Mouse (Mus musculus) forebrain, embryonic 15.5 days (tissue): ENCODE data around the gene Gm9972. TPM values are rescaled to one million over a fixed set of nuclear protein-coding genes. Genes with fewer than 3 reads are reported as not detected.

Source experiments
- ATAC-seq: fragments of 200-750 bp; cut with Nextera tagmentation; replicated peaks from 2 replicates; pipeline ENCODE4 v1.8.0; 2017; ENCODE audit warnings: mild to moderate bottlenecking, moderate TSS enrichment, moderate library complexity
- H3K27ac ChIP-seq: fragments of 300-500 bp; sonication (generic); replicated peaks from 2 replicates; pipeline ENCODE4 v1.5.1; 2015; ENCODE audit warnings: mild to moderate bottlenecking, inconsistent platforms
- H3K27me3 ChIP-seq: fragments of 300-500 bp; sonication (generic); 2 replicates; pipeline ENCODE4 v1.6.1; 2015; ENCODE audit warnings: inconsistent platforms
- H3K36me3 ChIP-seq: fragments of 300-500 bp; sonication (generic); 2 replicates; pipeline ENCODE4 v1.6.1; 2015; ENCODE audit warnings: mild to moderate bottlenecking, inconsistent platforms
- H3K4me1 ChIP-seq: fragments of 300-500 bp; sonication (generic); 2 replicates; pipeline ENCODE4 v1.6.1; 2015; ENCODE audit warnings: inconsistent platforms
- H3K4me2 ChIP-seq: fragments of 300-500 bp; sonication (generic); replicated peaks from 2 replicates; pipeline ENCODE4 v1.6.1; 2015; ENCODE audit warnings: mild to moderate bottlenecking, inconsistent platforms
- H3K4me3 ChIP-seq: fragments of 300-500 bp; sonication (generic); 2 replicates; pipeline ENCODE4 v1.5.1; 2015; ENCODE audit warnings: mild to moderate bottlenecking, inconsistent platforms
- H3K9ac ChIP-seq: fragments of 300-500 bp; sonication (generic); replicated peaks from 2 replicates; pipeline ENCODE4 v1.6.1; 2015; ENCODE audit warnings: mild to moderate bottlenecking, inconsistent platforms
- H3K9me3 ChIP-seq: fragments of 300-500 bp; sonication (generic); 2 replicates; pipeline ENCODE4 v1.6.1; 2016; ENCODE audit warnings: inconsistent platforms
- WGBS: fragments of 180-500 bp; shearing (Covaris S2); methylation state at CpG from one replicate; pipeline ENCODE4 v1.1.7; 2015; ENCODE audit warnings: mixed read lengths; 5-methylcytosine and 5-hydroxymethylcytosine counted together
- polyA plus RNA-seq: library from polyadenylated mRNA; unstranded; fragments of >200 nt; fragmentation: Nextera tagmentation; extraction: Ambion mirVana; gene quantifications from 2 replicates; pipeline ENCODE4 v1.2.1, GENCODE M21; 2015

The Gm9972 gene
- not detected in 2 replicates for polyA plus RNA-seq

- no peak within 1 kb of the TSS for H3K4me3 ChIP-seq
- H3K36me3 ChIP-seq, result no peaks in the 10 kb centered on the region
- ATAC-seq, result no peak
- H3K4me2 ChIP-seq, result no peak within 1 kb of the TSS
- no peak within 1 kb of the TSS for H3K27ac ChIP-seq
- H3K9ac ChIP-seq, result no peak within 1 kb of the TSS
- H3K4me1 ChIP-seq, result no peaks in the 10 kb centered on the region
- no peaks in the 10 kb centered on the region for H3K9me3 ChIP-seq
- H3K27me3 ChIP-seq, result no peaks in the 10 kb centered on the region
Observed at GRCm38 (mm10) chr11:43035446-43035845, at the start of gene Gm9972. Gene Gm9972, plus strand, starts transcription at chr11:43035746.

- Histone ChIP-seq H3K27me3 (no peaks in the 10 kb centered on the region), H3K4me1 (no peaks in the 10 kb centered on the region), H3K36me3 (no peaks in the 10 kb centered on the region), H3K4me3 (no peak overlapping the region), H3K27ac (no peak overlapping the region), H3K4me2 (no peak overlapping the region), H3K9ac (no peak overlapping the region), H3K9me3 (no peaks in the 10 kb centered on the region)
- no peak for ATAC-seq
- WGBS, result 56% methylated on average over 3 of the region's 3 CpGs
Observed at GRCm38 (mm10) chr11:42999188-42999587, 36.4 kb upstream of the Gm9972 start.

- no peaks in the 10 kb centered on the region for H3K27me3 ChIP-seq
- H3K4me1 ChIP-seq, result peaks cover 4% of the 10 kb centered on the region; the same call in 1 of the 2 replicates
- 85% methylated on average over 2 of the region's 2 CpGs for WGBS
- H3K27ac ChIP-seq, result peak overlapping the region; percentile 39
- H3K4me3 ChIP-seq, result no peak overlapping the region
- H3K36me3 ChIP-seq, result no peaks in the 10 kb centered on the region
- H3K9ac ChIP-seq, result no peak overlapping the region
- no peak overlapping the region for H3K4me2 ChIP-seq
- H3K9me3 ChIP-seq, result no peaks in the 10 kb centered on the region
- no peak for ATAC-seq
Observed at GRCm38 (mm10) chr11:43011941-43012340, 23.6 kb upstream of the Gm9972 start.

GRCm38 (mm10) chr11:43012980-43013379, 22.6 kb upstream of the Gm9972 start:
- Histone ChIP-seq H3K27me3 (no peaks in the 10 kb centered on the region), H3K9me3 (no peaks in the 10 kb centered on the region), H3K4me2 (no peak overlapping the region), H3K9ac (no peak overlapping the region), H3K36me3 (no peaks in the 10 kb centered on the region), H3K4me1 (peaks cover 4% of the 10 kb centered on the region; the same call in 1 of the 2 replicates), H3K4me3 (no peak overlapping the region), H3K27ac (peak overlapping the region; percentile 39)
- 46% methylated on average over 4 of the region's 4 CpGs for WGBS
- peak; percentile 66; the same call in 1 of the 2 replicates for ATAC-seq

GRCm38 (mm10) chr11:43023109-43023688, 12.3 kb upstream of the Gm9972 start:
- no peak for ATAC-seq
- Histone ChIP-seq H3K9ac (no peak overlapping the region), H3K27ac (no peak overlapping the region), H3K4me3 (no peak overlapping the region), H3K9me3 (no peaks in the 10 kb centered on the region), H3K4me1 (no peaks in the 10 kb centered on the region), H3K27me3 (no peaks in the 10 kb centered on the region), H3K4me2 (no peak overlapping the region), H3K36me3 (no peaks in the 10 kb centered on the region)

GRCm38 (mm10) chr11:43029813-43030212, 5.7 kb upstream of the Gm9972 start:
- no peaks in the 10 kb centered on the region for H3K4me1 ChIP-seq
- H3K4me3 ChIP-seq, result no peak overlapping the region
- no peak overlapping the region for H3K27ac ChIP-seq
- H3K9me3 ChIP-seq, result no peaks in the 10 kb centered on the region
- H3K9ac ChIP-seq, result no peak overlapping the region
- H3K36me3 ChIP-seq, result no peaks in the 10 kb centered on the region
- ATAC-seq, result no peak
- no peaks in the 10 kb centered on the region for H3K27me3 ChIP-seq
- H3K4me2 ChIP-seq, result no peak overlapping the region
- 87% methylated on average over 1 of the region's 1 CpGs for WGBS

- Histone ChIP-seq H3K4me3 (no peak overlapping the region), H3K9me3 (no peaks in the 10 kb centered on the region), H3K27me3 (no peaks in the 10 kb centered on the region), H3K36me3 (no peaks in the 10 kb centered on the region), H3K9ac (no peak overlapping the region), H3K27ac (no peak overlapping the region), H3K4me1 (no peaks in the 10 kb centered on the region), H3K4me2 (no peak overlapping the region)
- ATAC-seq, result no peak
- WGBS, result 77% methylated on average over 4 of the region's 4 CpGs
Observed at GRCm38 (mm10) chr11:43032141-43032540, 3.4 kb upstream of the Gm9972 start.

GRCm38 (mm10) chr11:43045871-43046548, 10.5 kb downstream of the Gm9972 start:
- Histone ChIP-seq H3K27me3 (no peaks in the 10 kb centered on the region), H3K9ac (no peak overlapping the region), H3K36me3 (no peaks in the 10 kb centered on the region), H3K4me1 (no peaks in the 10 kb centered on the region), H3K4me2 (no peak overlapping the region), H3K4me3 (no peak overlapping the region), H3K27ac (no peak overlapping the region), H3K9me3 (no peaks in the 10 kb centered on the region)
- WGBS, result 80% methylated on average over 3 of the region's 3 CpGs
- peak; percentile 51; the same call in 1 of the 2 replicates for ATAC-seq

- no peak overlapping the region for H3K27ac ChIP-seq
- WGBS, result 79% methylated on average over 1 of the region's 1 CpGs
Observed at GRCm38 (mm10) chr11:43049363-43049762, 13.8 kb downstream of the Gm9972 start.

GRCm38 (mm10) chr11:43054972-43055371, 19.4 kb downstream of the Gm9972 start:
- 90% methylated on average over 5 of the region's 5 CpGs for WGBS

More at GRCm38 (mm10) chr11:43049363-43049762, 13.8 kb downstream of the Gm9972 start:
- no peaks in the 10 kb centered on the region for H3K27me3 ChIP-seq
- H3K9ac ChIP-seq, result no peak overlapping the region
- no peaks in the 10 kb centered on the region for H3K36me3 ChIP-seq
- H3K4me2 ChIP-seq, result no peak overlapping the region
- H3K4me1 ChIP-seq, result no peaks in the 10 kb centered on the region
- no peak for ATAC-seq
- H3K4me3 ChIP-seq, result no peak overlapping the region
- no peaks in the 10 kb centered on the region for H3K9me3 ChIP-seq

GRCm38 (mm10) chr11:43059437-43059970, 24.0 kb downstream of the Gm9972 start:
- Histone ChIP-seq H3K9ac (no peak overlapping the region), H3K4me2 (no peak overlapping the region), H3K4me1 (peaks cover 20% of the 10 kb centered on the region), H3K36me3 (no peaks in the 10 kb centered on the region), H3K27me3 (no peaks in the 10 kb centered on the region), H3K4me3 (no peak overlapping the region), H3K9me3 (no peaks in the 10 kb centered on the region), H3K27ac (peak overlapping the region; percentile 46; the same call in 1 of the 2 replicates)
- 18% methylated on average over 5 of the region's 5 CpGs for WGBS
- ATAC-seq, result peak; percentile 46

More at GRCm38 (mm10) chr11:43054972-43055371, 19.4 kb downstream of the Gm9972 start:
- no peak overlapping the region for H3K4me2 ChIP-seq
- no peak overlapping the region for H3K27ac ChIP-seq
- no peaks in the 10 kb centered on the region for H3K9me3 ChIP-seq
- H3K9ac ChIP-seq, result no peak overlapping the region
- H3K36me3 ChIP-seq, result no peaks in the 10 kb centered on the region
- no peaks in the 10 kb centered on the region for H3K27me3 ChIP-seq
- H3K4me3 ChIP-seq, result no peak overlapping the region
- ATAC-seq, result no peak
- peaks cover 9% of the 10 kb centered on the region for H3K4me1 ChIP-seq

- no peak; the same call in 1 of the 2 replicates for ATAC-seq
- Histone ChIP-seq H3K9ac (no peak overlapping the region), H3K9me3 (no peaks in the 10 kb centered on the region), H3K36me3 (no peaks in the 10 kb centered on the region), H3K27ac (no peak overlapping the region), H3K4me2 (no peak overlapping the region), H3K4me1 (peaks cover 20% of the 10 kb centered on the region), H3K4me3 (no peak overlapping the region), H3K27me3 (no peaks in the 10 kb centered on the region)
- 34% methylated on average over 3 of the region's 3 CpGs for WGBS
Observed at GRCm38 (mm10) chr11:43062286-43062685, 26.7 kb downstream of the Gm9972 start.
